Mouse (Mus musculus) neural tube, embryonic 12.5 days (tissue): ENCODE measurements around the gene Vps53. TPM values are rescaled to one million over a fixed set of nuclear protein-coding genes. Genes with fewer than 3 reads are reported as not detected.

ENCODE experiments used
- polyA plus RNA-seq: library from polyadenylated mRNA; unstranded; fragments of >200 nt; fragmentation: Nextera tagmentation; extraction: Ambion mirVana; gene quantifications from 2 replicates; pipeline ENCODE4 v1.2.1, GENCODE M21; 2016

Gene Vps53
- polyA plus RNA-seq, 1 experiment from 2014 or later, result 62.2 TPM

Other genes starting within 250 kb of the Vps53 start
- 1.1 and 1.7 TPM in 2 replicates for gene Rph3al, start 241.2 kb downstream of the Vps53 start, polyA plus RNA-seq
- 0.28 TPM in 1 of 2 replicates, not detected in the other for gene 1700016K19Rik, start 179.7 kb downstream of the Vps53 start, polyA plus RNA-seq
- gene Rflnb, start 151.9 kb downstream of the Vps53 start, polyA plus RNA-seq, result 23.0 and 23.6 TPM in 2 replicates
- gene Fam57a, start within 50 bp of the Vps53 start, polyA plus RNA-seq, result 30.4 and 30.6 TPM in 2 replicates
- gene Dbil5, start 38.0 kb upstream of the Vps53 start, polyA plus RNA-seq, result 0.75 and 1.2 TPM in 2 replicates
- gene Gemin4, start 38.0 kb upstream of the Vps53 start, polyA plus RNA-seq, result 22.1 and 28.6 TPM in 2 replicates
- 17.1 and 18.7 TPM in 2 replicates for gene Mrm3, start 64.1 kb upstream of the Vps53 start, polyA plus RNA-seq
- 111 TPM in 2 replicates for gene Glod4, start 64.1 kb upstream of the Vps53 start, polyA plus RNA-seq
- gene Nxn, start 219.5 kb upstream of the Vps53 start, polyA plus RNA-seq, result 64.1 and 64.4 TPM in 2 replicates
- 120 and 132 TPM in 2 replicates for gene Timm22, start 227.3 kb upstream of the Vps53 start, polyA plus RNA-seq